Comparison of ENCODE assay signal across 22 mouse cellular contexts in the genomic region with DNA sequence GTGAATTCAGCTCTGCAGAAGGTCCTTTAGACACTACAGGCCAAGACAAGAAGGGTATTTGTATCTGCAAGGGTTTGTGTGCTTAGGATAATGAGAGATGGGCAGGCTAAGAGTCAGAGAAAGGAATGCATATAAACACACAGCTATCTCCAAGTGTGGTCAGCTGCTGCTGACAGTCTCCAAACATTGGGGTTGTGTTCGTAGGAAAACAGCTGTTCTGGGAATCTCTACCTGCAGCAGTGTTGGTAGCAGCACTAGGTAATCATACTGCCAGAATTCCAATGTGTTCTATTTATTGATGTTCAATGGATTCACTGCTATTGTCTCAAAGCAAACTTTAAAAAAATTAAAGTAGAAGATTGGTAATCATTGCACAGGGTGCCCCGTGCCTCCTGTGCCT.
DNase-seq lines count a peak whose midpoint lies in the region; ATAC-seq and TF ChIP-seq lines count a peak whose summit lies in the region.
"Had no signal": no experiment of that assay in that cellular context is flagged by ENCODE, and none has a peak within 500 bp of the region (broad histone marks: within the 10 kb centered on the region; RNA-seq: fewer than 3 reads in every experiment).

No protein-coding gene starts in this region.

- 56% methylated on average over 2 of the region's 2 CpGs for WGBS in heart, embryonic 13.5 days
- 79% methylated on average over 2 of the region's 2 CpGs for WGBS in neural tube, embryonic 15.5 days

- no peak for TF ChIP-seq CTCF in C2C12 (IDR thresholded peaks at IDR 0.05; ENCODE audit: control insufficient read depth, insufficient read depth, insufficient read length)

- intact Hi-C loops in heart, postnatal 14 days (cut with DNase I): no loop called here

- peak overlapping the region; percentile 60; the same call in 1 of the 2 replicates for H3K27ac ChIP-seq in heart, embryonic 13.5 days (replicated peaks)
- no peak overlapping the region for H3K27ac ChIP-seq in neural tube, embryonic 15.5 days (replicated peaks)
- H3K27ac ChIP-seq: embryonic facial prominence, embryonic 12.5 days; forebrain, embryonic 13.5 days; forebrain, embryonic 15.5 days had no signal

- ATAC-seq in heart, embryonic 13.5 days (ENCODE audit: extremely low read depth, insufficient number of reproducible peaks, low FRiP score, low TSS enrichment): no peak
- no peak for ATAC-seq in neural tube, embryonic 15.5 days (ENCODE audit: low FRiP score)
- ATAC-seq: activated CD4-positive, CD25-positive, alpha-beta regulatory T cell, adult 4 months; CD4-positive, CD25-positive, alpha-beta regulatory T cell, adult 4 months; forebrain, embryonic 13.5 days; forebrain, embryonic 15.5 days; forebrain, postnatal 0 days; Patski had no signal

- H3K79me3 ChIP-seq in C2C12 (ENCODE audit: low read depth): no peaks in the 10 kb centered on the region

- H3K27me3 ChIP-seq in heart, embryonic 13.5 days (replicated peaks): no peaks in the 10 kb centered on the region
- H3K27me3 ChIP-seq in C2C12 (ENCODE audit: control insufficient read depth, insufficient read depth, insufficient read length) (no peaks in the 10 kb centered on the region), myocyte (ENCODE audit: control insufficient read depth, insufficient read depth, insufficient read length) (no peaks in the 10 kb centered on the region)
- no peaks in the 10 kb centered on the region for H3K27me3 ChIP-seq in neural tube, embryonic 15.5 days (replicated peaks)
- H3K27me3 ChIP-seq: embryonic facial prominence, embryonic 12.5 days; forebrain, embryonic 13.5 days; forebrain, embryonic 15.5 days; Patski had no signal

- no peaks in the 10 kb centered on the region for H3K9me3 ChIP-seq in heart, embryonic 13.5 days
- no peaks in the 10 kb centered on the region for H3K9me3 ChIP-seq in neural tube, embryonic 15.5 days (replicated peaks)
- H3K9me3 ChIP-seq: embryonic facial prominence, embryonic 10.5 days; embryonic facial prominence, embryonic 12.5 days; forebrain, embryonic 13.5 days; forebrain, embryonic 15.5 days had no signal

- H3K4me3 ChIP-seq in heart, embryonic 13.5 days: no peak overlapping the region
- H3K4me3 ChIP-seq in C2C12 (ENCODE audit: insufficient read depth, poor library complexity, severe bottlenecking) (no peak overlapping the region), myocyte (no peak overlapping the region)
- no peak overlapping the region for H3K4me3 ChIP-seq in neural tube, embryonic 15.5 days (replicated peaks)
- H3K4me3 ChIP-seq: embryonic facial prominence, embryonic 10.5 days; embryonic facial prominence, embryonic 12.5 days; forebrain, embryonic 13.5 days; forebrain, embryonic 15.5 days had no signal

- no peak for TF ChIP-seq POLR2A in myocyte (IDR thresholded peaks at IDR 0.05; ENCODE audit: insufficient read length, low read depth)

- no peak for DNase-seq in heart, postnatal 14 days
- DNase-seq: adrenal gland, adult 8-10 months; adrenal gland, postnatal 14 days; adrenal gland, postnatal 36 days; cerebellum, adult 11-12 months; cerebellum, adult 2 months; cerebellum, adult 9-10 months; cerebellum, postnatal 10 days; cerebellum, postnatal 25 days; forebrain, postnatal 0 days had no signal

- peaks cover 20% of the 10 kb centered on the region for H3K4me1 ChIP-seq in heart, embryonic 13.5 days
- H3K4me1 ChIP-seq in neural tube, embryonic 15.5 days: no peaks in the 10 kb centered on the region
- H3K4me1 ChIP-seq: embryonic facial prominence, embryonic 10.5 days; embryonic facial prominence, embryonic 12.5 days; forebrain, embryonic 13.5 days; forebrain, embryonic 15.5 days had no signal

- no peak overlapping the region for H3K9ac ChIP-seq in heart, embryonic 13.5 days
- no peak overlapping the region for H3K9ac ChIP-seq in neural tube, embryonic 15.5 days (replicated peaks)
- H3K9ac ChIP-seq: embryonic facial prominence, embryonic 12.5 days; forebrain, embryonic 13.5 days; forebrain, embryonic 15.5 days; forebrain, postnatal 0 days had no signal

- no peak overlapping the region for H3K4me2 ChIP-seq in heart, embryonic 13.5 days
- H3K4me2 ChIP-seq in myocyte (ENCODE audit: low read depth): no peak overlapping the region
- H3K4me2 ChIP-seq in neural tube, embryonic 15.5 days: no peak overlapping the region
- H3K4me2 ChIP-seq: embryonic facial prominence, embryonic 12.5 days; forebrain, embryonic 13.5 days; forebrain, embryonic 15.5 days had no signal

- H3K79me2 ChIP-seq in C2C12 (ENCODE audit: control insufficient read depth, insufficient read depth) (no peaks in the 10 kb centered on the region), myocyte (ENCODE audit: control insufficient read depth, insufficient read depth) (no peaks in the 10 kb centered on the region)

- H3ac ChIP-seq in C2C12 (ENCODE audit: control insufficient read depth, insufficient read length, low read depth): no peak overlapping the region
- H3ac ChIP-seq in myocyte (ENCODE audit: control insufficient read depth, insufficient read length): no peak overlapping the region

- no peaks in the 10 kb centered on the region for H3K36me3 ChIP-seq in heart, embryonic 13.5 days
- H3K36me3 ChIP-seq in C2C12 (ENCODE audit: control insufficient read depth, insufficient read depth) (no peaks in the 10 kb centered on the region), myocyte (ENCODE audit: control insufficient read depth, insufficient read depth) (no peaks in the 10 kb centered on the region)
- no peaks in the 10 kb centered on the region for H3K36me3 ChIP-seq in neural tube, embryonic 15.5 days
- H3K36me3 ChIP-seq: embryonic facial prominence, embryonic 10.5 days; embryonic facial prominence, embryonic 12.5 days; forebrain, embryonic 15.5 days; G1E had no signal

TF ChIP-seq in C2C12, 6 proteins besides CTCF, POLR2A, EP300 and RAD21:
- TF ChIP-seq CEBPB (IDR thresholded peaks at IDR 0.05; ENCODE audit: low read depth) (no peak), MYOD1 (IDR thresholded peaks at IDR 0.05; ENCODE audit: control insufficient read depth, insufficient read length, low read depth) (peak; percentile 84)

TF ChIP-seq in myocyte, 11 proteins besides CTCF, POLR2A, EP300 and RAD21:
- TF ChIP-seq E2F4 (IDR thresholded peaks at IDR 0.05; ENCODE audit: insufficient read depth) (no peak), TCF3 (IDR thresholded peaks at IDR 0.05; ENCODE audit: insufficient read length, low read depth) (no peak), MYOD1 (IDR thresholded peaks at IDR 0.05; ENCODE audit: control insufficient read depth in 1 of 3, insufficient read length in 2 of 3, low read depth in 2 of 3) (peak; percentile 39 to 66 (median 44)), POLR2AphosphoS2 (IDR thresholded peaks at IDR 0.05; ENCODE audit: insufficient read length, low read depth) (no peak), CEBPB (IDR thresholded peaks at IDR 0.05; ENCODE audit: insufficient read depth, poor library complexity, severe bottlenecking) (no peak), REST (IDR thresholded peaks at IDR 0.05; ENCODE audit: insufficient read depth, insufficient read length) (no peak), TCF12 (IDR thresholded peaks at IDR 0.05; ENCODE audit: insufficient read depth, poor library complexity, severe bottlenecking) (no peak), MYOG (IDR thresholded peaks at IDR 0.05; ENCODE audit: control insufficient read depth in 1 of 3, insufficient read depth in 1 of 3, insufficient read length in 2 of 3, low read depth in 2 of 3) (no peak), USF1 (IDR thresholded peaks at IDR 0.05; ENCODE audit: low read depth) (no peak)
